Mouse (Mus musculus): Measurements from ENCODE around the gene Adgrb3. TPM values are rescaled to one million over a fixed set of nuclear protein-coding genes. Genes with fewer than 3 reads are reported as not detected.
"Not testable (repeated sequence)": the region's sequence is repeated elsewhere in the genome, so short reads cannot be mapped to it uniquely, and the experiment has no call there.

Adgrb3 gene
- polyA plus RNA-seq, 1 experiment from 2014 or later: 0.89 TPM

DNA sequence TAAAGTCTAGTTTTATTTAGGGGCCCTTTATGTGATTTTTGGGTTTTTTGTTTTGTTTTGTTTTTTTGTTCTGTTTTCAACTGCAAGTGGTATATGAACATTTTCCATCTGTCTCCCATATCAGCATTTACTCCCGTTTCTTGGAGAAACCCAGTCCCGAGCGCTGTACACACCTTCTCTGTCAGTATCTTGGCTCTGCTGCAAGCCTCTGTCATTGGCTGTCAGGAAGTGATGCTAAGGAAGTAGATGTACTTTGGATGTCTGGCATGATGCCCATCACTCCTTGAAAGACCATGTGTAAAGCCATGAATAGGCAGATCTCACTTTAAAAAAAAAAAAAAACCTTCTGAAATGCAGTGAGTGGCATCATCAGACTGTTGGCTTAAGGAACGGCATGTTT lies 132.3 kb downstream of the Adgrb3 start:
- Histone ChIP-seq H3K9ac (ENCODE audit: low read depth, low read length) (no peak overlapping the region), H3K36me3 (ENCODE audit: control insufficient read depth, insufficient read depth, low read length) (no peaks in the 10 kb centered on the region), H3K4me3 (ENCODE audit: low read depth, low read length) (no peak overlapping the region), H3K4me1 (ENCODE audit: control insufficient read depth, insufficient read depth, low read length) (no peaks in the 10 kb centered on the region), H3K27ac (ENCODE audit: low read depth, low read length) (no peak overlapping the region), H3K4me2 (no peak overlapping the region), H3K27me3 (ENCODE audit: control insufficient read depth, insufficient read depth, low read length) (no peaks in the 10 kb centered on the region), H3K9me3 (replicated peaks; ENCODE audit: control insufficient read depth, low read length) (no peaks in the 10 kb centered on the region)
- WGBS (ENCODE audit: insufficient replicate concordance): 78% methylated on average over 4 of the region's 4 CpGs
- ATAC-seq (replicated peaks; ENCODE audit: insufficient number of reproducible peaks, low FRiP score, low TSS enrichment): no peak

DNA sequence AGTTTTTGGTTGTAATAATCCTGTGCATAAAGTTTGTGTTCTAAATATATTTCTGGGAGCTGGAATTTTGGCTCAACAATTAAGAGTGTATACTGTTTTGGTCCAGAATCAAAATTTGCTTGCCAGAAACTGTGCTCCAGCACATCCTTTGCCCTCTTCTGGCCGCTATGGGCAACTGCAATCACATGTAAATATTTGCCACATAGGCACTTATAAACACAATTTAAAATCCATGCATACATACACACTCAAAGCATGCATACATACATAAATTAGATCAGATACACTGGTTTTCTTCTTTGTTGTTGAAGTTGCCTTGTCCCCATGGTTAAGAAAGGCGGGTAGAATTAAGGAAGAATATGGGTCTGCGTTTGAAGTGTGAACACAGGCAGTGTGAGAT lies 132.7 kb downstream of the Adgrb3 start:
- H3K4me3 ChIP-seq (ENCODE audit: low read depth, low read length): no peak overlapping the region
- no peaks in the 10 kb centered on the region for H3K27me3 ChIP-seq (ENCODE audit: control insufficient read depth, insufficient read depth, low read length)
- H3K4me2 ChIP-seq: no peak overlapping the region
- no peaks in the 10 kb centered on the region for H3K36me3 ChIP-seq (ENCODE audit: control insufficient read depth, insufficient read depth, low read length)
- no peak overlapping the region for H3K9ac ChIP-seq (ENCODE audit: low read depth, low read length)
- H3K9me3 ChIP-seq (replicated peaks; ENCODE audit: control insufficient read depth, low read length): no peaks in the 10 kb centered on the region
- H3K27ac ChIP-seq (ENCODE audit: low read depth, low read length): no peak overlapping the region
- no peaks in the 10 kb centered on the region for H3K4me1 ChIP-seq (ENCODE audit: control insufficient read depth, insufficient read depth, low read length)
- no peak for ATAC-seq (replicated peaks; ENCODE audit: insufficient number of reproducible peaks, low FRiP score, low TSS enrichment)
- 62% methylated on average over 3 of the region's 3 CpGs for WGBS (ENCODE audit: insufficient replicate concordance)

DNA sequence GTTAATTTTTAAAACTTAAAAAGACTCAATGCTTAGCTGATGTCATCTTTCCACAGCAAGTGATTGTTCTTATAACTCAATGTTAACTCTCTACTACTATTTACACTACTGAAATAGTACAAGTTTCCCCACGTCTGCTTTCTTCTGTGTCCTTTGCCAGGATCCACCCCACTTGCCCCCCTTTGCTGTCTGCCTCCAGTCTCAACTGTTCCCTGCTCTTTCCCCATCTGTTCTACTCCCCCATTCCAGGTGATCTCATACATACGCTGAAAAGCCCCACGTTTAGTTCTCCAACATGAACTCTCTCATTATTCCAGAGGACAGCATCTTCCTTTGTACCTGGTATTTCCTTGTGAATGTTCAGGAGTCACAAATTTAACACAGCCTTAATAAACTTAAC lies 147.4 kb downstream of the Adgrb3 start:
- no peaks in the 10 kb centered on the region for H3K36me3 ChIP-seq (ENCODE audit: control insufficient read depth, insufficient read depth, low read length)
- H3K27ac ChIP-seq (ENCODE audit: low read depth, low read length): no peak overlapping the region
- H3K27me3 ChIP-seq (ENCODE audit: control insufficient read depth, insufficient read depth, low read length): no peaks in the 10 kb centered on the region
- H3K9ac ChIP-seq (ENCODE audit: low read depth, low read length): no peak overlapping the region
- H3K4me3 ChIP-seq (ENCODE audit: low read depth, low read length): no peak overlapping the region
- H3K9me3 ChIP-seq (replicated peaks; ENCODE audit: control insufficient read depth, low read length): no peaks in the 10 kb centered on the region; the same call in 1 of the 2 replicates
- no peaks in the 10 kb centered on the region for H3K4me1 ChIP-seq (ENCODE audit: control insufficient read depth, insufficient read depth, low read length)
- WGBS (ENCODE audit: insufficient replicate concordance): 70% methylated on average over 3 of the region's 3 CpGs
- ATAC-seq (replicated peaks; ENCODE audit: insufficient number of reproducible peaks, low FRiP score, low TSS enrichment): no peak
- H3K4me2 ChIP-seq: no peak overlapping the region

DNA sequence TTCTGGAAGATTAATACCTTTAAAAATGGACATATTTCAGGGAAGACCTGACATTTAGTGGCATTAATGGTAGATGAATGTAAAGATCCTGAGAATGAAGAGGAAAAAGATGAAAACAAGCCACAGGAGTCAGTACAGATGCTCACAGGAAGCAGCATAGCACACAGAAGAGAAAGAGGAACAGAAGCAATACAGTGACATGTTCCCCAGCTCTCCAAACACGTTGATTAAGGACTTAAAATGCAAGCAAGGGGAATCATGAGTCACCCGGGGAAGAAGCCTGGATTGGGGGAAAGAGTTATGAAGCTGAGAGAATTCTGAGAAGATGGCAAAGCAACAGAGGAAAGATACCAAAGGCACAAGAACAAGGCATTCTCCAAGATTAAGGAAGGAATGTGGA lies 149.9 kb downstream of the Adgrb3 start:
- WGBS (ENCODE audit: insufficient replicate concordance): 57% methylated on average over 2 of the region's 2 CpGs
- ATAC-seq (replicated peaks; ENCODE audit: insufficient number of reproducible peaks, low FRiP score, low TSS enrichment): no peak
- H3K4me2 ChIP-seq: no peak overlapping the region
- H3K27ac ChIP-seq (ENCODE audit: low read depth, low read length): no peak overlapping the region
- no peaks in the 10 kb centered on the region for H3K27me3 ChIP-seq (ENCODE audit: control insufficient read depth, insufficient read depth, low read length)
- H3K4me1 ChIP-seq (ENCODE audit: control insufficient read depth, insufficient read depth, low read length): no peaks in the 10 kb centered on the region
- H3K4me3 ChIP-seq (ENCODE audit: low read depth, low read length): no peak overlapping the region
- no peaks in the 10 kb centered on the region; the same call in 1 of the 2 replicates for H3K9me3 ChIP-seq (replicated peaks; ENCODE audit: control insufficient read depth, low read length)
- H3K36me3 ChIP-seq (ENCODE audit: control insufficient read depth, insufficient read depth, low read length): no peaks in the 10 kb centered on the region
- no peak overlapping the region for H3K9ac ChIP-seq (ENCODE audit: low read depth, low read length)

DNA sequence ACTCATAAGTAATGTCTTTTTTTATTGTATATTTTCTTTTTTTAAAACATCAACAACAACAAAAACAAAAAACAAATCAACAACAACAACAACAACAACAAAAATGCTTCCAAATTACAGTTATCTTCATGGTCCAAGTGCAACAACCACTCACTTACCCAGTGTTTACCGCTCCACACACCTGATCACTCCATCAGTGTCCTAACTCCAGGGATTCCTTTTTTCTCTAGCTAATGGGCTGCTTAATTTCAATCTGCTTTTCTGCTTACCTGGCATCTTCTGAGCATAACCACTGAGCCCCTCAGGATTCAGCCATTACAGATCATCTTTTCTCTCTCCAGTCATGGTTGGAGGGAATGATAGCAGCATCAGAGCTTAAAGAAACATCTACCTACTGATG lies 176.8 kb downstream of the Adgrb3 start:
- Histone ChIP-seq H3K27me3 (ENCODE audit: control insufficient read depth, insufficient read depth, low read length) (no peaks in the 10 kb centered on the region), H3K4me2 (no peak overlapping the region), H3K9ac (ENCODE audit: low read depth, low read length) (no peak overlapping the region), H3K4me3 (ENCODE audit: low read depth, low read length) (no peak overlapping the region), H3K4me1 (ENCODE audit: control insufficient read depth, insufficient read depth, low read length) (no peaks in the 10 kb centered on the region), H3K27ac (ENCODE audit: low read depth, low read length) (no peak overlapping the region), H3K9me3 (replicated peaks; ENCODE audit: control insufficient read depth, low read length) (no peaks in the 10 kb centered on the region), H3K36me3 (ENCODE audit: control insufficient read depth, insufficient read depth, low read length) (no peaks in the 10 kb centered on the region)
- ATAC-seq (replicated peaks; ENCODE audit: insufficient number of reproducible peaks, low FRiP score, low TSS enrichment): no peak
- WGBS (ENCODE audit: insufficient replicate concordance): 82% methylated on average over 1 of the region's 1 CpGs

DNA sequence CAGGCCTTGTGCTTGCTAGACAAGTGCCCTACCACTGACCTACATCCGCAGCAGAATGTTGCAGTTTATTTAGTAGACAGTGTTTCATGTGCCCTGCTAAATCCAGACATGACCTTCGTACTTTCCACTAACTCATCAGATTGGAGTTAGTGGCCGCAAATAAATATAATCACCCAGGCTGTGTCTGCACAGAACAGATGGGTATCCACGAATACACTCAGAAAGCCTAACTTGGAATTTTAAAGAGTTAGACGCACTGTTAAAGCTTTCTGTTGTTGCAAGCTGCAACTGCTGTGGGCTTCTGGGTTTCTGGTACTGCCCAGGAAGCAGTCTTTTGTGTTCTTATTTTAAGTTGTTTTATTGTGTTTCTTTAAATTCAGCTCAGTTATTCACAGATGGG lies 185.3 kb downstream of the Adgrb3 start:
- no peak overlapping the region for H3K4me3 ChIP-seq (ENCODE audit: low read depth, low read length)
- no peak for ATAC-seq (replicated peaks; ENCODE audit: insufficient number of reproducible peaks, low FRiP score, low TSS enrichment)
- 77% methylated on average over 5 of the region's 5 CpGs for WGBS (ENCODE audit: insufficient replicate concordance)
- no peaks in the 10 kb centered on the region for H3K4me1 ChIP-seq (ENCODE audit: control insufficient read depth, insufficient read depth, low read length)
- H3K9ac ChIP-seq (ENCODE audit: low read depth, low read length): no peak overlapping the region
- no peaks in the 10 kb centered on the region for H3K27me3 ChIP-seq (ENCODE audit: control insufficient read depth, insufficient read depth, low read length)
- H3K36me3 ChIP-seq (ENCODE audit: control insufficient read depth, insufficient read depth, low read length): no peaks in the 10 kb centered on the region
- no peak overlapping the region for H3K27ac ChIP-seq (ENCODE audit: low read depth, low read length)
- no peak overlapping the region for H3K4me2 ChIP-seq
- H3K9me3 ChIP-seq (replicated peaks; ENCODE audit: control insufficient read depth, low read length): no peaks in the 10 kb centered on the region

DNA sequence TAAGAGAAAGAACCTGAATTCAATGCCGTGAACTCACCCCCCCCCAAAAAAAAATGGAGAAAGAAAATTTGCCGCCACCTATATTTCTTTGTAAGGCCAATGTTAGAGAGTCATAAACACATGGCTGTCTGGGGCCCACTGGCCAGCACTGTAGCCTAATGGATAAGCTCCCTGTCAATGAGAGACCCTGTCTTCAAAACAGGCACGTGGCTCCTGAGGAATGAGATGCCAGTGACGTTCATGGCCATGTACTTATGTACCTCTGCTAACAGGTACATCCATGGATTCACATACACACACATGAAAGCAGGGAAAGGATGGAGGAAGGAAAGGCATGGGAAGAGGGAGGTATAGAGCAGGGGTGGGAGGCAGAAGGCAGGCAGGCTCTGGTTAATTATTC lies 208.0 kb downstream of the Adgrb3 start:
- H3K4me2 ChIP-seq: no peak overlapping the region
- no peaks in the 10 kb centered on the region for H3K27me3 ChIP-seq (ENCODE audit: control insufficient read depth, insufficient read depth, low read length)
- ATAC-seq (replicated peaks; ENCODE audit: insufficient number of reproducible peaks, low FRiP score, low TSS enrichment): no peak
- WGBS (ENCODE audit: insufficient replicate concordance): 61% methylated on average over 4 of the region's 4 CpGs
- H3K36me3 ChIP-seq (ENCODE audit: control insufficient read depth, insufficient read depth, low read length): no peaks in the 10 kb centered on the region
- no peak overlapping the region for H3K4me3 ChIP-seq (ENCODE audit: low read depth, low read length)
- H3K4me1 ChIP-seq (ENCODE audit: control insufficient read depth, insufficient read depth, low read length): no peaks in the 10 kb centered on the region
- H3K27ac ChIP-seq (ENCODE audit: low read depth, low read length): no peak overlapping the region
- H3K9me3 ChIP-seq (replicated peaks; ENCODE audit: control insufficient read depth, low read length): no peaks in the 10 kb centered on the region
- H3K9ac ChIP-seq (ENCODE audit: low read depth, low read length): no peak overlapping the region

DNA sequence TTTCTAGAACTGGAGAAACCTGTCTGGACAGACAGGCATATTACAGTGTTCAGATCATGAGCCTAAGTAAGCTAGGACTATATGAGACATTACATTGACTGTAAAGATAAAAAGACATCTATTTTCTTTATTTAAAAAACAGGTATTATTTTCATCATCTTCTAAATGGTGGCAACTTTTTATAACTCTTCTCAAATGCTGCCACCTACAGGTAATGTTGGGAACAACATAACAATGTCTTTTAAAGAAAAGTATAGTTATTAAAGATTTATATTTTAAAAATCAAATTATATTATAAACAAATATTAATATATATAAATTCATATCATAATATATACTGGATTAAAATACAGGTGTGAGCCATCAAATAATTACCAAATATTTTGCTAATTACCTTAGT lies 212.6 kb downstream of the Adgrb3 start:
- no peak overlapping the region for H3K27ac ChIP-seq (ENCODE audit: low read depth, low read length)
- H3K36me3 ChIP-seq (ENCODE audit: control insufficient read depth, insufficient read depth, low read length): no peaks in the 10 kb centered on the region
- H3K4me2 ChIP-seq: no peak overlapping the region
- H3K27me3 ChIP-seq (ENCODE audit: control insufficient read depth, insufficient read depth, low read length): no peaks in the 10 kb centered on the region
- no peaks in the 10 kb centered on the region for H3K4me1 ChIP-seq (ENCODE audit: control insufficient read depth, insufficient read depth, low read length)
- H3K4me3 ChIP-seq (ENCODE audit: low read depth, low read length): no peak overlapping the region
- no peak for ATAC-seq (replicated peaks; ENCODE audit: insufficient number of reproducible peaks, low FRiP score, low TSS enrichment)
- no peaks in the 10 kb centered on the region for H3K9me3 ChIP-seq (replicated peaks; ENCODE audit: control insufficient read depth, low read length)
- no peak overlapping the region for H3K9ac ChIP-seq (ENCODE audit: low read depth, low read length)

DNA sequence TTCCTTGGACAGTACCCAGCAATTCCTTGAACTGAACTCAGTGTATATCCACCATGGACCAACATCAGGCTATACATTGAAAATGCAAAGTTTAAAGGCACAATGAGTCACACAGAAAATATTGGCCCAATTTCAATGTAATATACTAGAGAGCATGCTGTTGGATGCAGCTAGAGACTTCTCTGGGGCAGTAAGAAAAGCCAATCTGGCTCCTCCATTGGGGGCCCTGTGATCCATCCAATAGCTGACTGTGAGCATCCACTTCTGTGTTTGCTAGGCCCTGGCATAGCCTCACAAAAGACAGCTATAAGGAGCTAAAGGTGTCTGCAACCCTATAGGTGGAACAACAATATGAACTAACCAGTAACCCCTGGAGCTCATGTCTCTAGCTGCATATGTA lies 218.7 kb downstream of the Adgrb3 start:
- H3K36me3 ChIP-seq (ENCODE audit: control insufficient read depth, insufficient read depth, low read length); H3K4me3 ChIP-seq (ENCODE audit: low read depth, low read length); H3K4me1 ChIP-seq (ENCODE audit: control insufficient read depth, insufficient read depth, low read length); ATAC-seq (replicated peaks; ENCODE audit: insufficient number of reproducible peaks, low FRiP score, low TSS enrichment); H3K4me2 ChIP-seq; H3K27ac ChIP-seq (ENCODE audit: low read depth, low read length); H3K9ac ChIP-seq (ENCODE audit: low read depth, low read length); H3K9me3 ChIP-seq (replicated peaks; ENCODE audit: control insufficient read depth, low read length); H3K27me3 ChIP-seq (ENCODE audit: control insufficient read depth, insufficient read depth, low read length): not testable (repeated sequence)

Measured in heart, embryonic 11.5 days (tissue).